9 mouse cellular contexts compared by ENCODE assay signal in the genomic region with DNA sequence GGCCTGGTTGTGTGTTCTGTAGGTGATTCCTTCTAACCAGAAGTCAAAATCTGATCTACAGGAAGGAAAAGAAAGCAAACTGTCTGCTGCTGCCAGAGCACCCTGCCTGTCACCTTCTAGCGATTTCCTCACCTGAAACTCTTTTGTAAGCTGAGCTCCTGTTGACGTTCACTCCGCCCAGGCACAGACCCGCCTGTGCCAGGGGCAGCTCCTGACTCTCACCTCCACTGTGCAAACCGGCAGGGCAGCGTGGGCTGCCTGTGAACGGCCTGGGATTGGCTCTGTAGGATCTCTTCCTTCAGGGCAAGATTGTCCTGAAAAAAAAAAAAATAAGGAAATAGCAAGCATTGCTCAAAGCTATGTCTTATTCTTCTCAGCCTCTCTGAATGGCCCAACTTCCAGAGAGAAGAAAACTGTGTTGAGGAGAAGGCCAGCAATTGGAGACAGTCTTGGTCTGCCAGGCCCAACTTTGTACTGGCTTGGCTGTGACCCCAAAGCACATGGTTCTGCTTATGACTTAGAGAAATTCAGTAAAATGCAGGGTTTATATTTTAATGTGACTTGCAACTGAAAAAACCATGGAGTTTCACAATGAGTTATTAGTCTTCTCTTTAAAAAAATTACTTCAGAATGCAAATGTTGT. TPM values are rescaled to one million over a fixed set of nuclear protein-coding genes. Genes with fewer than 3 reads are reported as not detected.
DNase-seq lines count a peak whose midpoint lies in the region; ATAC-seq and TF ChIP-seq lines count a peak whose summit lies in the region.
"Had no signal": no experiment of that assay in that cellular context is flagged by ENCODE, and none has a peak within 500 bp of the region (broad histone marks: within the 10 kb centered on the region; RNA-seq: fewer than 3 reads in every experiment).

No protein-coding gene starts in this region.

- DNase-seq in heart, adult 8-10 months (ENCODE audit: low spot score): no peak
- DNase-seq in adipocyte (ENCODE audit: low spot score): peak; percentile 91
- DNase-seq in induced T-regulatory cell, adult 2 months (ENCODE audit: low read depth): peak; percentile 39
- peak; percentile 52 for DNase-seq in lung, postnatal 36 days
- no peak for DNase-seq in thymus, postnatal 10 days (ENCODE audit: low spot score in 2 of 2)
- DNase-seq in left cerebral cortex, adult 2 months (ENCODE audit: extremely low spot score in 1 of 2, low spot score in 2 of 2): no peak

- 73% methylated on average over 7 of the region's 7 CpGs for WGBS in heart, embryonic 16.5 days
- WGBS in hindbrain, embryonic 13.5 days: 83% methylated on average over 7 of the region's 7 CpGs

- no peak overlapping the region for H3K9ac ChIP-seq in heart, embryonic 16.5 days (ENCODE audit: low read length)
- H3K9ac ChIP-seq in hindbrain, embryonic 13.5 days: no peak overlapping the region
- H3K9ac ChIP-seq: midbrain, embryonic 12.5 days had no signal

- no peaks in the 10 kb centered on the region for H3K27me3 ChIP-seq in heart, embryonic 16.5 days (ENCODE audit: control insufficient read depth, insufficient read depth, low read length)
- no peaks in the 10 kb centered on the region for H3K27me3 ChIP-seq in hindbrain, embryonic 13.5 days
- H3K27me3 ChIP-seq: midbrain, embryonic 12.5 days had no signal

- H3K27ac ChIP-seq in heart, embryonic 16.5 days (ENCODE audit: low read length): peak overlapping the region; percentile 56; the same call in 1 of the 2 replicates
- H3K27ac ChIP-seq in hindbrain, embryonic 13.5 days: no peak overlapping the region
- H3K27ac ChIP-seq in left cerebral cortex, adult 2 months: no peak overlapping the region
- H3K27ac ChIP-seq: midbrain, embryonic 12.5 days had no signal

- ATAC-seq in heart, embryonic 16.5 days (replicated peaks; ENCODE audit: extremely low read depth, insufficient read depth, low FRiP score): no peak
- ATAC-seq in hindbrain, embryonic 13.5 days (ENCODE audit: low FRiP score): no peak

- intact Hi-C loops in left cerebral cortex, adult 2 months (cut with DNase I): no loop called here

- H3K4me1 ChIP-seq in heart, embryonic 16.5 days (ENCODE audit: control insufficient read depth, insufficient read depth, low read length): peaks cover 13% of the 10 kb centered on the region
- H3K4me1 ChIP-seq in hindbrain, embryonic 13.5 days (replicated peaks): peaks cover 16% of the 10 kb centered on the region

- TF ChIP-seq CTCF in left cerebral cortex, adult 2 months (IDR thresholded peaks at IDR 0.05): no peak

- H3K36me3 ChIP-seq in heart, embryonic 16.5 days (ENCODE audit: control insufficient read depth, insufficient read depth): no peaks in the 10 kb centered on the region
- peaks cover 30% of the 10 kb centered on the region for H3K36me3 ChIP-seq in hindbrain, embryonic 13.5 days

- H3K4me3 ChIP-seq in heart, embryonic 16.5 days (ENCODE audit: low read length): no peak overlapping the region
- no peak overlapping the region for H3K4me3 ChIP-seq in hindbrain, embryonic 13.5 days
- H3K4me3 ChIP-seq in left cerebral cortex, adult 2 months: no peak overlapping the region
- H3K4me3 ChIP-seq: midbrain, embryonic 12.5 days had no signal

- H3K9me3 ChIP-seq in heart, embryonic 16.5 days (replicated peaks; ENCODE audit: control insufficient read depth, low read length): no peaks in the 10 kb centered on the region
- H3K9me3 ChIP-seq in hindbrain, embryonic 13.5 days: no peaks in the 10 kb centered on the region
- H3K9me3 ChIP-seq: midbrain, embryonic 12.5 days had no signal

- H3K4me2 ChIP-seq in heart, embryonic 16.5 days (ENCODE audit: low read depth, low read length): no peak overlapping the region
- H3K4me2 ChIP-seq in hindbrain, embryonic 13.5 days: no peak overlapping the region
- H3K4me2 ChIP-seq: midbrain, embryonic 12.5 days had no signal

RNA-seq across cellular contexts. Expression of a gene that starts 25.7 kb away (rescaled TPM):
- polyA plus RNA-seq in heart, embryonic 16.5 days (2015; fragmentation: Nextera tagmentation; extraction: Ambion mirVana): 0.32 and 0.55 TPM in 2 replicates
- total RNA-seq in heart, adult 8-10 months (2022): under 1 TPM; 0.24 to 0.35 (median 0.25) TPM
- polyA plus RNA-seq in hindbrain, embryonic 13.5 days (2015; fragmentation: Nextera tagmentation; extraction: Ambion mirVana): 0.44 and 0.71 TPM in 2 replicates
- under 1 TPM; 0.09 to 0.16 TPM for total RNA-seq in left cerebral cortex, adult 2 months (2021)

Comparison
In these comparisons a context has a peak if more than half of its experiments do, and no peak if none do; other contexts are left out.
1. DNase-seq: peak in adipocyte (single experiment), induced T-regulatory cell, adult 2 months (single experiment) and lung, postnatal 36 days (single experiment); none in heart, adult 8-10 months (single experiment), thymus, postnatal 10 days (0 of 2) and left cerebral cortex, adult 2 months (0 of 2).